Mouse (Mus musculus): ENCODE measurements around the gene Zfyve28. TPM values are rescaled to one million over a fixed set of nuclear protein-coding genes. Genes with fewer than 3 reads are reported as not detected.

Zfyve28 gene
- polyA plus RNA-seq, 2 experiments = 0.95 to 1.7 TPM

GRCm38 (mm10) chr5:34252967-34253519 lies 35.2 kb downstream of the Zfyve28 start:
- Histone ChIP-seq H3K4me1 (ENCODE audit: control insufficient read depth, insufficient read depth, low read length) (peaks cover 17% of the 10 kb centered on the region), H3K9me3 (ENCODE audit: control insufficient read depth, low read length) (no peaks in the 10 kb centered on the region), H3K4me3 (replicated peaks; ENCODE audit: low read length) (no peak overlapping the region), H3K4me2 (replicated peaks; ENCODE audit: low read depth, low read length, severe bottlenecking) (no peak overlapping the region), H3K9ac (ENCODE audit: low read depth, low read length, severe bottlenecking) (no peak overlapping the region), H3K36me3 (ENCODE audit: control insufficient read depth, insufficient read depth, low read length) (no peaks in the 10 kb centered on the region), H3K27ac (replicated peaks; ENCODE audit: low read depth, low read length) (no peak overlapping the region), H3K27me3 (ENCODE audit: control insufficient read depth, insufficient read depth, low read length) (no peaks in the 10 kb centered on the region)
- 57% methylated on average over 4 of the region's 4 CpGs for WGBS
- no peak for ATAC-seq (ENCODE audit: low FRiP score, low read depth)
- no peak for DNase-seq (ENCODE audit: low spot score)
- TF ChIP-seq POLR2A (IDR thresholded peaks at IDR 0.05; ENCODE audit: borderline replicate concordance, extremely low read depth, insufficient read depth, insufficient read length) = no peak

- H3K27me3 ChIP-seq (ENCODE audit: control insufficient read depth, insufficient read depth, low read length) = no peaks in the 10 kb centered on the region
- no peaks in the 10 kb centered on the region for H3K36me3 ChIP-seq (ENCODE audit: control insufficient read depth, insufficient read depth, low read length)
- no peak overlapping the region for H3K4me2 ChIP-seq (replicated peaks; ENCODE audit: low read depth, low read length, severe bottlenecking)
- TF ChIP-seq POLR2A (IDR thresholded peaks at IDR 0.05; ENCODE audit: borderline replicate concordance, extremely low read depth, insufficient read depth, insufficient read length) = no peak
- H3K4me1 ChIP-seq (ENCODE audit: control insufficient read depth, insufficient read depth, low read length) = peaks cover 17% of the 10 kb centered on the region
- DNase-seq (ENCODE audit: low spot score) = peak; percentile 55
- no peak overlapping the region for H3K9ac ChIP-seq (ENCODE audit: low read depth, low read length, severe bottlenecking)
- H3K9me3 ChIP-seq (ENCODE audit: control insufficient read depth, low read length) = no peaks in the 10 kb centered on the region
- no peak overlapping the region for H3K27ac ChIP-seq (replicated peaks; ENCODE audit: low read depth, low read length)
- 18% methylated on average over 4 of the region's 4 CpGs for WGBS
- no peak overlapping the region for H3K4me3 ChIP-seq (replicated peaks; ENCODE audit: low read length)
- no peak for ATAC-seq (ENCODE audit: low FRiP score, low read depth)
These were observed 35.8 kb downstream of the Zfyve28 start for GRCm38 (mm10) chr5:34252307-34252966.

DNA sequence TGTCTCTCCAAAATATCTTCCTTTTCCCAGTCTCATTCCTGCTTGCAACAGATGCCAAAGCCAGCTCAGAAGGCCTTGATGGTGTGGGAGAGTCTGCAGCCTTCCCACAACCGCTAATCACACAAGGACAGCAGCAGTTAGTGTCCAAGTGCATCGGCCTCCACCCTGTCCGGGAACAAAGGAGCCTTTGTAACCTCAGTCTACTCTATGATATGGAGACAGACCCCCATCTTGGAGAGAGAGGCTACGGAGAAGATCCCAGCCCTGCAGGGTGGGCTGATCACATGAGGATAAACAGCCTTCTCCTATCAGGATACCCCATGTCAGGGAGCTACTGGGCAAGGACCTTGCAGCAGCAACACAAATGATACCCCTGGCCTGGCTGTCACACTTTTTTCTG lies 36.5 kb downstream of the Zfyve28 start:
- Histone ChIP-seq H3K9ac (ENCODE audit: low read depth, low read length, severe bottlenecking) (no peak overlapping the region), H3K4me3 (replicated peaks; ENCODE audit: low read length) (no peak overlapping the region), H3K27me3 (ENCODE audit: control insufficient read depth, insufficient read depth, low read length) (no peaks in the 10 kb centered on the region), H3K4me2 (replicated peaks; ENCODE audit: low read depth, low read length, severe bottlenecking) (no peak overlapping the region), H3K27ac (replicated peaks; ENCODE audit: low read depth, low read length) (no peak overlapping the region), H3K9me3 (ENCODE audit: control insufficient read depth, low read length) (no peaks in the 10 kb centered on the region), H3K36me3 (ENCODE audit: control insufficient read depth, insufficient read depth, low read length) (no peaks in the 10 kb centered on the region), H3K4me1 (ENCODE audit: control insufficient read depth, insufficient read depth, low read length) (peaks cover 17% of the 10 kb centered on the region)
- 79% methylated on average over 4 of the region's 4 CpGs for WGBS
- DNase-seq (ENCODE audit: low spot score) (no peak), ATAC-seq (ENCODE audit: low FRiP score, low read depth) (no peak)
- TF ChIP-seq POLR2A (IDR thresholded peaks at IDR 0.05; ENCODE audit: borderline replicate concordance, extremely low read depth, insufficient read depth, insufficient read length) = no peak

DNA sequence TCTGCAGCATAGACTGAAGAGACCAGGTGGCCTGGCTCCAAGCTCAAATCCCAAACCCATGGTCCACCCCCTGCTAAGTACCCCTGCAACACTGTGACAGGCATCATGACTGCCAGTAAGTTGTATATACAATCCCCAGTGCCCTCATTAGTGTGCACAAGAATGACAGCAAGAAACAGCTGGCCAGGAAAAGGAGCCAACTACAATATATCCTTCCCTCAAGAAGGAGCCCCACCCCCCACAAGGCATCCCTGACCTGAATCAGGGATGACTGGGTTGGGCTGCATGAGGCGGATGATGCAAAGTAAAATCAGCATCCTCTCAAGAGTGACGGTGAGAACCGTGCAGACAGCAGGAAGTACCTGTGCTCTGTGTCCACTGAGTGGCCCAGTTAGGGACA lies 38.2 kb downstream of the Zfyve28 start:
- H3K27ac ChIP-seq (replicated peaks; ENCODE audit: low read depth, low read length) = no peak overlapping the region
- WGBS = 52% methylated on average over 3 of the region's 3 CpGs
- no peak for TF ChIP-seq POLR2A (IDR thresholded peaks at IDR 0.05; ENCODE audit: borderline replicate concordance, extremely low read depth, insufficient read depth, insufficient read length)
- H3K27me3 ChIP-seq (ENCODE audit: control insufficient read depth, insufficient read depth, low read length) = no peaks in the 10 kb centered on the region
- H3K36me3 ChIP-seq (ENCODE audit: control insufficient read depth, insufficient read depth, low read length) = no peaks in the 10 kb centered on the region
- H3K4me1 ChIP-seq (ENCODE audit: control insufficient read depth, insufficient read depth, low read length) = peaks cover 17% of the 10 kb centered on the region
- DNase-seq (ENCODE audit: low spot score) (peak; percentile 52), ATAC-seq (ENCODE audit: low FRiP score, low read depth) (peak; percentile 44; the same call in 1 of the 2 replicates)
- no peak overlapping the region for H3K4me3 ChIP-seq (replicated peaks; ENCODE audit: low read length)
- no peak overlapping the region for H3K9ac ChIP-seq (ENCODE audit: low read depth, low read length, severe bottlenecking)
- no peak overlapping the region for H3K4me2 ChIP-seq (replicated peaks; ENCODE audit: low read depth, low read length, severe bottlenecking)
- H3K9me3 ChIP-seq (ENCODE audit: control insufficient read depth, low read length) = no peaks in the 10 kb centered on the region

DNA sequence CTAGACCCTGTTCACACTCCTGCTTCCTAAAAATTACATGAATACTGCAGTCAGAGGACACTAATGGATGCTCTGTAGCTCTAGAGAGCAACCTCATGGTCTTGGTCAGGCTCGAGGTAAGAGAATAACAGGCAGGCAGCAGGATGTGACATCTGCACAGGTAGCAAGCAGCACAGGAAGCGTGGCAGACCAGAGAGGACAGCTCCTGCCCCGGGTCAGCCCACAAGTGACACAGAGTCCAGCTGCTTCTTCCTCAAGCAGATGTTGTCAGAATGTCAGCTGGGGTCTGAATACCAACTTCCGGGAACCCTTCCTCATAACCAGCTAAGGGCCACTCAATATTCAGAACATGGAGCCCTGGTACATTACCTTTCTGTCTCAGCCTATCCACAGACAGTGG lies 39.1 kb downstream of the Zfyve28 start:
- TF ChIP-seq POLR2A (IDR thresholded peaks at IDR 0.05; ENCODE audit: borderline replicate concordance, extremely low read depth, insufficient read depth, insufficient read length) = no peak
- DNase-seq (ENCODE audit: low spot score) = no peak

More for the DNA sequence above, 39.1 kb downstream of the Zfyve28 start:
- Histone ChIP-seq H3K4me1 (ENCODE audit: control insufficient read depth, insufficient read depth, low read length) (peaks cover 17% of the 10 kb centered on the region), H3K36me3 (ENCODE audit: control insufficient read depth, insufficient read depth, low read length) (no peaks in the 10 kb centered on the region), H3K4me2 (replicated peaks; ENCODE audit: low read depth, low read length, severe bottlenecking) (no peak overlapping the region), H3K4me3 (replicated peaks; ENCODE audit: low read length) (no peak overlapping the region), H3K9me3 (ENCODE audit: control insufficient read depth, low read length) (no peaks in the 10 kb centered on the region), H3K27ac (replicated peaks; ENCODE audit: low read depth, low read length) (no peak overlapping the region), H3K9ac (ENCODE audit: low read depth, low read length, severe bottlenecking) (no peak overlapping the region), H3K27me3 (ENCODE audit: control insufficient read depth, insufficient read depth, low read length) (no peaks in the 10 kb centered on the region)
- ATAC-seq (ENCODE audit: low FRiP score, low read depth) = no peak
- WGBS = 66% methylated on average over 4 of the region's 4 CpGs

Measured in limb, embryonic 14.5 days (tissue).